Mouse (Mus musculus) spleen, postnatal 14 days (tissue): ENCODE data around the gene Serf2.

Source experiments
- DNase-seq, 2 experiments: peaks; one replicate each; pipeline ENCODE4 v3.0.0; 2021 to 2022; ENCODE audit warnings: low spot score in 2 of 2

Gene Serf2

GRCm38 (mm10) chr2:121448739-121449535, at the start of gene Serf2:
Gene Serf2 (plus strand): TSS chr2:121449195.
- peak; percentile 98 for DNase-seq

DNA sequence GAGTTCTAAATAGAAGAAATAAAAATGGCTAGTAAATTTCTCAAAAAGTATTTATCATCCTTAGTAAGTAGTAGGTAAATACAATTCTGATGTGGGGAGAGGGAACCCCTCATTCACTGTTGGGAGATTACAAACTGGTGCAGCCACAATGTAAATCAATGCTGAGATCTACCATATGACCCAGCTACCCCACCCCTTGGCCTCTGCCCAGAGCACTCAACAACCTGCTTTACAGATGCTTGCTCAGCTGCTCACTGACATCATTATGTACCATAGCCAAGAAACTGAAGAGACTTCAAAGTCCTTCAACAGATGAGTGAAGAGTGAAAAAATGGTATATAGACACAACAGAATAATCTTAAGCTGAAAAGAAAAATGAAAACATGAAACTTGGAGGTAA, 45.7 kb upstream of the Serf2 start:
- DNase-seq: no peak

DNA sequence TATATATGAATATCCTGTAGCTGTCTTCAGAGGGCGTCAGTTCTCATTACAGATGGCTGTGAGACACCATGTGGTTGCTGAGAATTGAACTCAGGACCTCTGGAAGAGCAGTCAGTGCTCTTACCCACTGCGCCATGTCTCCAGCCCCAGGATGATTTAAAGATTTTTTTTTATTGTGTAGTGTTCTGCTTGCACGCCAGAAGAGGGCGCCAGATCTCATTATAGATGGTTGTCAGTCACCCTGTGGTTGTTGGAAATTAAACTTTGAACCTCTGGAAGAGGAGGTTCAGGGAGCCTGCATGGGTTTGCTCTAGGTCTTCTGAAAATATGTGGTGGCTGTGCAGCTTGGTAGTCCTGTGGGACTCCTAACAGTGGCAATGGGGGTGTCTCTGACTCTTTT, 40.8 kb upstream of the Serf2 start:
- peak; percentile 32 to 50 for DNase-seq

GRCm38 (mm10) chr2:121412843-121413386, 36.1 kb upstream of the Serf2 start:
- peak in 1 of 2 experiments; percentile 5 for DNase-seq

DNA sequence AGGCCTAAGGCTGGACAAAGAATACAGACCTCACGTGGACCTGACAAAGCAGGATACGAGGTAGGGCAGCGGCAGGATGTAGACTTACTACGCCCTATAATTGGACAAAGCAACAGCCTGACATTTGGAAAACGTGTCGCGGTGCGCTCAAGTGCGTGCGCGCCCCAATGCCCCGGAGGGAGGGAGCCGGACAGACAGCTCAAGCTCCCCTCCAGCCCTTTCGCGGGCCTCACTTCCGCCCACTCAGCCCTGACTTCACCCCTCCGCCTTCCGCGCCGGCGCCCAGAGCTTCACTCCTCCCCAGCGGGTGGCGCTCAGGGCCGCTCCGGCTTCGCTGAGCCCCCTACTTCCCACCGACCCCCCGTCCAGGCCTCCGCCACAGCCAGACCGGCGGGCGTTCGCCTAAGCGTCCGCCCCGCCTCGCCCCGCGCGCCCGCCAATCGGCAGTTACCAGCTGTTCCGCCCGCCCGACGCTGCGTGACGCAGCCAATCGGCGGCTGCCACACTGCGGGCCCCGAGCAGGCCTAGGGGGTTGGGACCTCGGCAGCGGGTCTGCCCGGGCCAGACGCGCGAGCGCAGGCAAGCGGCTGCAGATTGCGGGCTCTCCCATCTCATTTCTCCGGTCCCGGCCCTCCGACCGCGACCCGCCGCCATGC, 35.5 kb upstream of the Serf2 start, which contains the start of the genes Pdia3 and Catsper2:
TSS of gene Pdia3 (plus strand) at position 389 of the 656 bp plus-strand sequence.
TSS of gene Catsper2 (minus strand) at position 406 of the 656 bp plus-strand sequence.
- DNase-seq: peak; percentile 90 to 93

DNA sequence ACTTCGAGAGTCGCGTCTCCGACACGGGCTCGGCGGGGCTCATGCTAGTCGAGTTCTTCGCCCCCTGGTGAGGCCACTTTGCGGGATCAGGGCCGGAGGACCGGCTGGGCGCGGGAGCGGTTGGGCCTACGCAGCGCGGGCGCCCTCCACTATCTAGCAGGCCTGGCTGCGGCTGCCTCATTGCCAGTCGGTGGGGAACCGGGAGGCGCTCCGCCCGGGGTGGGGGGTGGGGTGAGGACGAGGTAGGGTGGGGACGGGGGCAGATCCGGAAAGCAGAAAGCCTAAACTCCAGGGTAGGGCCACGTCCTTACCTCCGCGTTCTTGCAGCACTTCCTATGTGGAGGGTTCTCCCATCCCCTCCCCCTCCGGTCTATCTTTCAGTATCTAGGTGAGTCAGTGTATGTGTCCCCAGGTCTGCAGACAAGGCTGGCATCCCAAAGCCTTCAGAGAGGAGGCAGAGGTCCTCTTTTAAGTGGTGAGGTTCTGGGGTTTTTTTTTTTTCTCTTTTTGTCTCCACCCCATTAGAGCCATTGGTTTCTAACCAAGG, 34.8 kb upstream of the Serf2 start:
- DNase-seq: no peak

GRCm38 (mm10) chr2:121415103-121415502, 33.9 kb upstream of the Serf2 start:
- DNase-seq: no peak

DNA sequence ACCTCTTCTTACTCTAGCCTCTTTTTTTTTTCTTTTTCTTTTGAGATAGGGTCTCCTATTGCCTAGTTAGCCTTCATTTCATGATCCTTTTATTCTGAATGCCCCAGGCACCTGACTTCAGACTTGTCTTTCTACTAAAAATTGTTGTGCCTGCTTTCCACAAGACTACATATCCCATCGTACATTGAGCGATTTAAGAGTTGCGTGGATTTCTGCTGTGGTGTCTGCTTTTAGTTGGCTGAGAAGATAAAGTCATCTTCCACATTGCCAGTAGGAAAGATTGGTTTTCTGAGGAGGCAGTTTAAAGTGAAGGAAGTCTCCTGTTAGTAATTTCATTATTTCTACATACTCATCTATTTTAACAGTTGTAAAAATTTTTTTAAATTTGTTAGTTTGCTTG, 33.4 kb upstream of the Serf2 start:
- no peak for DNase-seq

GRCm38 (mm10) chr2:121416356-121416755, 32.6 kb upstream of the Serf2 start:
- DNase-seq: no peak

- no peak for DNase-seq
These were observed 30.5 kb upstream of the Serf2 start for GRCm38 (mm10) chr2:121418476-121418875.

GRCm38 (mm10) chr2:121423166-121423565, 25.8 kb upstream of the Serf2 start:
- DNase-seq: no peak

DNA sequence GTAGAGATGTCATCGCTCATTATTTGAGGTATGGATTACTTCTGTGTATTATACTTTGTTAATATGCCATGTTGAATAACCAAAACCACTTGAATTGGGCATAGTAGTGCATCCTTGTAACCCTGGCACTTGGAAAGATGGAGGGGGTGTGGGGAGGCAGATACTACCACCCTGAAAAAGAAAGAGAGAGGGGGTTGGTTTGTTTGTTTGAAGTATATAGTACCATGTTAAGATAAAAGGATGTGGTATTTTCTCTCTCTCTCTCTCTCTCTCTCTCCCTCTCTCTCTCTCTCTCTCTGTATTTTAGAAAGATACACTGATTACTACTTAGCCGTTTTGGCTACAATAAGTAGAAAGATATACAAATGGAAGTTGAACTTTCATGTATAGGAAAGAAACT, 23.1 kb upstream of the Serf2 start:
- no peak for DNase-seq

- DNase-seq: no peak
These were observed 14.1 kb upstream of the Serf2 start for GRCm38 (mm10) chr2:121434854-121435253.

- DNase-seq: no peak
These were observed 9.2 kb upstream of the Serf2 start for GRCm38 (mm10) chr2:121439746-121440145.

GRCm38 (mm10) chr2:121440834-121441605, 8.0 kb upstream of the Serf2 start:
- no peak for DNase-seq

DNA sequence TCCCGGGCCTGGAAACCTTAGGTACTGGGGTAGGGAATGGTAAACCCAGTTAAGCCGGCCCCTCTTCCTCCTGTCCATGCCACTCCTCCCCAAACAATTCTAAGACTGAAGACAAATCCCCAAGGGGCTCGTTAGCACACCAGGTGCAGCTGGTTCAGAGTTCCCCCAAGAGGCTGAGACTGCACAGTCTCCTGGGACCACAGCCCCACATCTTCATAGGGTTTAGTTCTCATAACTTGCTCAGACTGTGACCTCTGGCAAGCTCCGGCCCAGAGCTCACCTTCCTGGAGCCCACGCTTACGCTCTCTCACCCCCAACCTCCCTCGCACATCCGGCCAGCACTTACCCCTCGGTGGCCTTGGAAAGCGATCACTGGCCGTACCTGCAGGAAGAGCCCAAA, 7.2 kb upstream of the Serf2 start:
- DNase-seq: peak; percentile 18 to 46

- peak; percentile 67 to 74 for DNase-seq
These were observed 6.5 kb upstream of the Serf2 start for GRCm38 (mm10) chr2:121442259-121443067.

GRCm38 (mm10) chr2:121443068-121443349, 6.0 kb upstream of the Serf2 start:
- no peak for DNase-seq

DNA sequence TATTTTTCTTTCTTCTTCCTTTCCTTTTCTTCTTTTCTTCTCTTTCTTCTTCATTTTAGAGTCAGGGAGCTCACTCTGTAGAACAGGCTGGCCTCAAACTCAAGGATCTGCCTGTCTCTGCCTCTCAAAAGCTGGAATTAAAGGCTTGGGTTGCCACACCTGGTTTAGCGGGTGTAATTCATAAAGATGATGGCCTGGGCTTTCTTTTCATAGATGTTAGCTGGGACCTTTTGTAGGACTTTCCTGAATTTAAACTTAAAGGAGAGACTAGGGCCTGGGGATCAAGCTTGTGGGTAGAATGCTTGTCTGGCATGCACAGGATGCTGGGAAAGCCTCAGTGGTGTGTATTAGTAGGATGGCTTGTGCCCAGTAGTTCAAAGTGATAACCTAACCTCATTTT, 4.8 kb upstream of the Serf2 start, which contains the start of gene Ell3:
TSS of gene Ell3 (minus strand) at position 101 of the 400 bp plus-strand sequence.
- no peak for DNase-seq

DNA sequence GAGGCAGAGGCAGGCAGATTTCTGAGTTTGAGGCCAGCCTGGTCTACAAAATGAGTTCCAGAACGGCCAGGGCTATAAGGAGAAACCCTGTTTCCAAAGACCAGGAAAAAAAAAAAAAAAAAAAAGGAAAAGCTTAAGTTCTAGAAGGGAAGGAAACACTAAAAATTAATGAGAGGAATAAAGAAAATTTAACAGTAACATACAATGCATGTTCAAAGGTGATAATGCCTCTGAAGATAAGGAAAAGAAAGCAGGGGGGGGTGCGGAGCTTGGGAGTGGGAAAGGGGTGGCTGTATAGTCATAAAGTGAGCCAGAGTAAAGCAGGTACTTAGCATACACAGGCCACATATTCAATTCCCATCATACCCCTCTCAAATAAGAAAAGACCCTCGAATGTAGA, 3.9 kb upstream of the Serf2 start:
- DNase-seq: no peak

DNA sequence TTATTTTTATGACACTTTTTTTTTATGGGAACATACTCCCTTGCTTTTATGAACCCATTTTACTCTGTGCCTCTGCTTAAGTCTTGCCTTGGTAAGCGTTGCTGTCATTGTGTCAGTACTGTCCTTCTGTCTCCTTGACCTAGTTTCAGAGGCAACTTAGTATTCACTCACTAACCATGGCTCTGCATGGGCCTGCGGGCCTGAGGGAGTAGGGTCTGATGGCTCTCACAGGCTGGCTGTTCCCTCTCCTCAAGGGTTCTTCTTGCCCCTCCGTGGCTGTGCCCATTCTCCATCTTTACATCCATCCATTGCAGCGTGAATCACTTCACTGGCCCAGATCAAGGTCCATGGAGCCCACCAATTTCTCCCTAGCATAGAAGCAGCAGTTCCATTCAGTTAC, 2.5 kb upstream of the Serf2 start:
- DNase-seq: no peak
